Mouse (Mus musculus) midbrain, embryonic 11.5 days (tissue): Measurements from ENCODE around the gene Abca7. TPM values are rescaled to one million over a fixed set of nuclear protein-coding genes. Genes with fewer than 3 reads are reported as not detected.

Experiments
- ATAC-seq: fragments of 200-750 bp; cut with Nextera tagmentation; 2 replicates; pipeline ENCODE4 v1.8.0; 2017; ENCODE audit warnings: moderate TSS enrichment, moderate library complexity; ENCODE audit not compliant: low FRiP score
- DNase-seq: peaks from one replicate; pipeline ENCODE4 v3.0.0; 2015; ENCODE audit warnings: low spot score; ENCODE audit errors: missing footprints
- H3K27ac ChIP-seq: fragments of 300-500 bp; sonication (generic); 2 replicates; pipeline ENCODE4 v1.5.1; 2014; ENCODE audit warnings: low read depth, low read length
- H3K27me3 ChIP-seq: fragments of 300-500 bp; sonication (generic); 2 replicates; pipeline ENCODE4 v1.6.1; 2014; ENCODE audit warnings: mild to moderate bottlenecking, low read length, moderate library complexity, mixed read lengths; ENCODE audit not compliant: control insufficient read depth, insufficient read depth
- H3K36me3 ChIP-seq: fragments of 300-500 bp; sonication (generic); 2 replicates; pipeline ENCODE4 v1.6.1; 2014; ENCODE audit warnings: mild to moderate bottlenecking, low read length, moderate library complexity, mixed read lengths; ENCODE audit not compliant: control insufficient read depth, insufficient read depth
- H3K4me1 ChIP-seq: fragments of 300-500 bp; sonication (generic); 2 replicates; pipeline ENCODE4 v1.6.1; 2014; ENCODE audit warnings: low read length; ENCODE audit not compliant: control insufficient read depth, insufficient read depth
- H3K4me2 ChIP-seq: fragments of 300-500 bp; sonication (generic); 2 replicates; pipeline ENCODE4 v1.6.1; 2014; ENCODE audit warnings: mild to moderate bottlenecking, moderate library complexity
- H3K4me3 ChIP-seq: fragments of 300-500 bp; sonication (generic); 2 replicates; pipeline ENCODE4 v1.5.1; 2014; ENCODE audit warnings: low read depth, low read length
- H3K9ac ChIP-seq: fragments of 300-500 bp; sonication (generic); 2 replicates; pipeline ENCODE4 v1.6.1; 2014; ENCODE audit warnings: low read length
- H3K9me3 ChIP-seq: fragments of 300-500 bp; sonication (generic); 2 replicates; pipeline ENCODE4 v1.6.1; 2016; ENCODE audit warnings: low read length; ENCODE audit not compliant: control insufficient read depth
- WGBS: fragments of 180-500 bp; shearing (Covaris S2); extraction: QIAGEN DNeasy Blood & Tissue Kit; methylation state at CpG from one replicate; pipeline ENCODE4 v1.1.7; 2014; 5-methylcytosine and 5-hydroxymethylcytosine counted together
- polyA plus RNA-seq: library from polyadenylated mRNA; unstranded; fragments of >200 nt; fragmentation: Nextera tagmentation; extraction: Ambion mirVana; gene quantifications from 2 replicates; pipeline ENCODE4 v1.2.1, GENCODE M21; 2014

The Abca7 gene
- polyA plus RNA-seq, 1 experiment from 2014 or later = 2.9 TPM

- no peaks in the 10 kb centered on the region for H3K9me3 ChIP-seq
- H3K9ac ChIP-seq = no peak overlapping the region
- no peak overlapping the region for H3K4me2 ChIP-seq
- H3K27me3 ChIP-seq = peaks cover 2% of the 10 kb centered on the region; the same call in 1 of the 2 replicates
- 92% methylated on average over 21 of the region's 21 CpGs for WGBS
- peaks cover 34% of the 10 kb centered on the region for H3K36me3 ChIP-seq
- H3K4me1 ChIP-seq = peaks cover 8% of the 10 kb centered on the region
- H3K27ac ChIP-seq = no peak overlapping the region
- ATAC-seq = no peak
- DNase-seq = no peak
- no peak overlapping the region for H3K4me3 ChIP-seq
Observed at GRCm38 (mm10) chr10:79978061-79978460, 18.2 kb upstream of the Abca7 start.

GRCm38 (mm10) chr10:79979401-79980155 is 16.7 kb upstream of the Abca7 start:
- Histone ChIP-seq H3K27ac (no peak overlapping the region), H3K4me1 (peaks cover 14% of the 10 kb centered on the region), H3K4me3 (no peak overlapping the region), H3K9ac (no peak overlapping the region), H3K4me2 (no peak overlapping the region), H3K36me3 (peaks cover 34% of the 10 kb centered on the region), H3K27me3 (0 out of 2 replicates have a peak, but pooled peaks cover 2% of the 10 kb centered on the region), H3K9me3 (no peaks in the 10 kb centered on the region)
- ATAC-seq (no peak), DNase-seq (peak; percentile 68)
- WGBS = 94% methylated on average over 22 of the region's 22 CpGs

- WGBS = 79% methylated on average over 5 of the region's 5 CpGs
- Histone ChIP-seq H3K9me3 (no peaks in the 10 kb centered on the region), H3K36me3 (peaks cover 6% of the 10 kb centered on the region), H3K27ac (no peak overlapping the region), H3K27me3 (peaks cover 17% of the 10 kb centered on the region), H3K4me1 (peaks cover 24% of the 10 kb centered on the region), H3K4me3 (peak overlapping the region; percentile 92), H3K4me2 (peak overlapping the region; percentile 90), H3K9ac (peak overlapping the region; percentile 89)
- DNase-seq (no peak), ATAC-seq (no peak)
Observed at GRCm38 (mm10) chr10:79983205-79983604, 13.1 kb upstream of the Abca7 start.

GRCm38 (mm10) chr10:79983670-79984069 is 12.6 kb upstream of the Abca7 start:
- Histone ChIP-seq H3K27ac (peak overlapping the region; percentile 91), H3K36me3 (peaks cover 3% of the 10 kb centered on the region; the same call in 1 of the 2 replicates), H3K27me3 (peaks cover 22% of the 10 kb centered on the region), H3K4me1 (peaks cover 28% of the 10 kb centered on the region), H3K9ac (peak overlapping the region; percentile 89), H3K4me3 (peak overlapping the region; percentile 92), H3K4me2 (peak overlapping the region; percentile 90), H3K9me3 (no peaks in the 10 kb centered on the region)
- under 1% methylated on average over 18 of the region's 21 CpGs for WGBS
- ATAC-seq = peak; percentile 3
- peak; percentile 96 for DNase-seq

DNA sequence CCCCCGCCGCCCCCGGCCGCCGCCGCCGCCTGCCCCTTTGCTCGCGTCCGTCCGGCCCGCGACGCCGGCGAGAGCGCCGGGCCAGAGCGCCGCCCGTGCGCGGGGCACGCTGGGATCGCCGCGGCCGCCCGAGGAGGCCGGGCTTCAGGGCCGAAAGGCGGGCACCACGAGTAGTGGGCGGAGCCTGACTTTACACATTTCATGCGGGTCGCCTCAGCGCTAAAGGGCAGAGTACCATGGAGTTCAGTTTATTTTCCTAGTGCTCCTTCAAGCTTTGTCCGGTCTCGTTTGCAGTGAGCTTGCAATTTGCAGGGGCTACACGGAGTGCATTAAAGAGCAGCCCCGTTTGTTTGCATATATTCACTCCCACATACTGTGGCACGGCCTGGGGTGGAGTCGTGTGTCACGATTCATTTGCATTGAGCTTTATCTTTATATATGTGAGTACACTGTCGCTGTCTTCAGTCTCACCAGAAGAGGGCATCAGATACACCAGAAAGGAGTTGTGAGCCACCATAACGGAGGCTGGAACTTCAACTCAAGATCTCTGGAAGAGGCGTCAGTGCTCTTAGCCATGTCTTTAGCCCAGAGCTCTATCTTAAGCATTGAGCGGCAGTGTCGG is 12.0 kb upstream of the Abca7 start, which contains the start of gene Tmem259:
TSS of gene Tmem259 (minus strand) at position 136 of the 622 bp plus-strand sequence.
- WGBS = under 1% methylated on average over 49 of the region's 49 CpGs
- Histone ChIP-seq H3K9ac (peak within 1 kb of the TSS; percentile 89), H3K4me3 (peak within 1 kb of the TSS; percentile 92), H3K4me1 (peaks cover 28% of the 10 kb centered on the region), H3K4me2 (peak within 1 kb of the TSS; percentile 90), H3K36me3 (no peaks in the 10 kb centered on the region; the same call in 1 of the 2 replicates), H3K27me3 (peaks cover 28% of the 10 kb centered on the region), H3K9me3 (no peaks in the 10 kb centered on the region), H3K27ac (peak within 1 kb of the TSS; percentile 91)
- peak; percentile 98 for DNase-seq
- ATAC-seq = peak; percentile 81

- DNase-seq = peak; percentile 98
- Histone ChIP-seq H3K27ac (peak overlapping the region; percentile 91), H3K4me3 (peak overlapping the region; percentile 92), H3K36me3 (no peaks in the 10 kb centered on the region; the same call in 1 of the 2 replicates), H3K4me1 (peaks cover 30% of the 10 kb centered on the region), H3K9ac (peak overlapping the region; percentile 68), H3K4me2 (peak overlapping the region; percentile 90), H3K27me3 (peaks cover 34% of the 10 kb centered on the region), H3K9me3 (no peaks in the 10 kb centered on the region)
- WGBS = 0% methylated on average over 22 of the region's 22 CpGs
- peak; percentile 93 for ATAC-seq
Observed at GRCm38 (mm10) chr10:79984871-79985270, 11.4 kb upstream of the Abca7 start.

DNA sequence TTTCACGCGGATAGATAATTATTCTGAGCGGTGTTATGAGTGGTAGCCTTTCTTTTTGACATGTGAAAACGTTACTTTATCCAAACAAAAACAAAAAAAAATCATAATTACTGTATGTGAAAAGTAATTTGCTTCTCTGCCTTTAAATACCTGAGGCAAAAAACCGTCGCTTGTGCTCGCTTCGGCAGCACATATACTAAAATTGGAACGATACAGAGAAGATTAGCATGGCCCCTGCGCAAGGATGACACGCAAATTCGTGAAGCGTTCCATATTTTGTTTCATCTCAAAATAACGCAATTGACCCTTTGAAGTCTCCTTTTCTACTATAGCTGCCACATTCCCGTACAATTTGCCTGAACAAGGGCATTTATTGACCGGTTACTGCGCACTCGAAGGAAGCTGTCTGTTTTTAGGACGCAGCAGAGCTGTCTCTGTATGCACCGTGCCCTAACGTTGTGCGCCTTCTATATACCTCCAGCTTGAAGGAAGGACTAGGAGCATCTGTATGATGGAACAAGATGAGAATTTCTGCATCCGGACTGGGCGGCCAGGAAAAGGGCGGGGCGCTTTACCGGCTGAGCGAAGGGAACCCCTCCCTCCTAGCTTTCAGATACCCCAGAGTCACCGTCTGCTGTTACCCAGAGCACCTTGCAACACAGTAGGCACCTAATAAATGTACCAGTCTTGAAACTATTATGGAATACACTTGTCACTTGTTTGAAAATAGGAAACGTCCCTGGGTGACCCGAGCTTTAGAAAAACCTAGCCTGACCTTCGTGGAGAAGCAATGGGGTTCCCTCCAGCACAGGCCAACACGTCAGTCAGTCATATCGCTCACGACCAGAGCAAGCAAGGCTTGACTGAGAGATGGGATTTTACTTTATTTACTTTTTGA is 10.7 kb upstream of the Abca7 start:
- peak overlapping the region; percentile 90 for H3K4me2 ChIP-seq
- 5% methylated on average over 35 of the region's 35 CpGs for WGBS
- peak overlapping the region; percentile 68 for H3K9ac ChIP-seq
- H3K4me3 ChIP-seq = peak overlapping the region; percentile 92
- H3K27ac ChIP-seq = peak overlapping the region; percentile 91
- H3K9me3 ChIP-seq = no peaks in the 10 kb centered on the region
- peaks cover 38% of the 10 kb centered on the region for H3K27me3 ChIP-seq
- ATAC-seq (no peak), DNase-seq (peak; percentile 98)
- H3K36me3 ChIP-seq = no peaks in the 10 kb centered on the region
- peaks cover 33% of the 10 kb centered on the region for H3K4me1 ChIP-seq

DNA sequence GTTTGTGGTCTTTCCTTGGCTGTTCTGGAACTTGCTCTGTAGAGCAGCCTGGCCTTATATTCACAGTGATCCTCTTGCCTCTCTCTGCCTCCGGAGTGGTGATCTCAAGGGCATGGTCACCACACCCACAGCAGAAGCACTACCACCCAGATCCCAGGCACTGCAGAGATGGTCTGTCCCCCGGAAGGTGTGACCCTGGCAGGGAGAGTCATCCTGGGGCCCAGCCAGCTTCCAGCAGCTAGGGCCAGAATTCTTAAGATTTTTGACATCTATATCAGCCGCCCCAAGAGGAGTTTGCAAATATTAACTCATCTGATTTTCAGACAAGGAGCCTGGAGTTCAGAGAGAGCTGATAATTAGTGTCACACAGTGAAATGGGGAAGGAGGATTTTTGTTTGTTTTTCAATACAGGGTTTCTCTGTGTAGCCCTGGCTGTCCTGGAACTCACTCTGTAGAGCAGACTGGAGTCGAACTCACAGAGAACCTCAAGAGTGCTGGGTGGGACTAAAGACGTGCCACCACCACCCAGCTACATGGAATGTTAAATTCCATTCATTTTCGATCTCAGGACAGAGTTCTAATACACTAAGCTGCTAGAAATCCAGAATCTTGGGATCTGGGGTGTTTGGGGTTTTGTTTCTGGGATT is 9.9 kb upstream of the Abca7 start:
- H3K27ac ChIP-seq = peak overlapping the region; percentile 11; the same call in 1 of the 2 replicates
- DNase-seq (peak; percentile 81), ATAC-seq (no peak)
- 51% methylated on average over 6 of the region's 6 CpGs for WGBS
- H3K4me3 ChIP-seq = 0 out of 2 replicates have a peak overlapping the region, but pooled peaks have one; percentile 5
- H3K9ac ChIP-seq = peak overlapping the region; percentile 68; the same call in 1 of the 2 replicates
- no peaks in the 10 kb centered on the region for H3K9me3 ChIP-seq
- H3K36me3 ChIP-seq = no peaks in the 10 kb centered on the region
- peaks cover 38% of the 10 kb centered on the region for H3K27me3 ChIP-seq
- H3K4me1 ChIP-seq = peaks cover 33% of the 10 kb centered on the region
- H3K4me2 ChIP-seq = peak overlapping the region; percentile 90
